Mouse (Mus musculus) forebrain, postnatal 0 days (tissue): ENCODE data around the gene Hmx1. TPM values are rescaled to one million over a fixed set of nuclear protein-coding genes. Genes with fewer than 3 reads are reported as not detected.

Experiments used
- ATAC-seq: fragments of 200-750 bp; cut with Nextera tagmentation; 2 replicates; pipeline ENCODE4 v1.8.0; 2017; ENCODE audit warnings: mild to moderate bottlenecking, moderate library complexity
- DNase-seq: peaks from one replicate; pipeline ENCODE4 v3.0.0-alpha.2; 2015
- H3K27ac ChIP-seq: fragments of 300-500 bp; sonication (generic); 2 replicates; pipeline ENCODE4 v1.5.1; 2014; ENCODE audit warnings: low read depth, mild to moderate bottlenecking, antibody characterized with exemption, low read length, moderate library complexity, mixed read lengths
- H3K27me3 ChIP-seq: fragments of 300-500 bp; sonication (generic); 2 replicates; pipeline ENCODE4 v1.6.1; 2014; ENCODE audit warnings: mild to moderate bottlenecking, low read length, mixed read lengths; ENCODE audit not compliant: insufficient read depth
- H3K36me3 ChIP-seq: fragments of 300-500 bp; sonication (generic); 2 replicates; pipeline ENCODE4 v1.6.1; 2014; ENCODE audit warnings: mild to moderate bottlenecking, moderate library complexity; ENCODE audit not compliant: insufficient read depth
- H3K4me1 ChIP-seq: fragments of 300-500 bp; sonication (generic); 2 replicates; pipeline ENCODE4 v1.6.1; 2014; ENCODE audit warnings: antibody characterized with exemption; ENCODE audit not compliant: insufficient read depth
- H3K4me2 ChIP-seq: fragments of 300-500 bp; sonication (generic); 2 replicates; pipeline ENCODE4 v1.6.1; 2014; ENCODE audit warnings: low read depth, mild to moderate bottlenecking, moderate library complexity
- H3K4me3 ChIP-seq: fragments of 300-500 bp; sonication (generic); 2 replicates; pipeline ENCODE4 v1.5.1; 2014; ENCODE audit warnings: low read depth, low read length, mixed read lengths
- H3K9ac ChIP-seq: fragments of 300-500 bp; sonication (generic); 2 replicates; pipeline ENCODE4 v1.6.1; 2014; ENCODE audit warnings: mild to moderate bottlenecking
- H3K9me3 ChIP-seq: fragments of 300-500 bp; sonication (generic); 2 replicates; pipeline ENCODE4 v1.6.1; 2016; ENCODE audit warnings: low read length
- CTCF ChIP-seq: sonication (generic); IDR thresholded peaks from 2 replicates; pipeline ENCODE4 v1.5.1; 2016; ENCODE audit warnings: antibody characterized with exemption, control low read depth, low read depth
- WGBS: fragments of 180-500 bp; shearing (Covaris S2); extraction: QIAGEN DNeasy Blood & Tissue Kit; methylation state at CpG from one replicate; pipeline ENCODE4 v1.1.7; 2014; 5-methylcytosine and 5-hydroxymethylcytosine counted together
- polyA plus RNA-seq: library from polyadenylated mRNA; unstranded; fragments of >200 nt; fragmentation: Nextera tagmentation; extraction: Ambion mirVana; gene quantifications from 2 replicates; pipeline ENCODE4 v1.2.1, GENCODE M21; 2015
- total RNA-seq: library from RNA; depleted of rRNA; stranded (reverse); fragments of >200 nt; gene quantifications from 2 replicates; pipeline ENCODE4 v1.2.3, GENCODE M21; 2014

The Hmx1 gene
- total and polyA plus RNA-seq, 2 experiments from 2014 or later, result 1.1 TPM; not detected in 1

- Histone ChIP-seq H3K9me3 (no peaks in the 10 kb centered on the region), H3K4me3 (no peak overlapping the region), H3K27ac (no peak overlapping the region), H3K4me2 (no peak overlapping the region), H3K9ac (no peak overlapping the region), H3K4me1 (no peaks in the 10 kb centered on the region), H3K36me3 (no peaks in the 10 kb centered on the region), H3K27me3 (no peaks in the 10 kb centered on the region)
- ATAC-seq, result no peak
- no peak for DNase-seq
- no peak for TF ChIP-seq CTCF
- WGBS, result 75% methylated on average over 6 of the region's 6 CpGs
Measured at GRCm38 (mm10) chr5:35368916-35369315, 20.0 kb upstream of the Hmx1 start.

DNA sequence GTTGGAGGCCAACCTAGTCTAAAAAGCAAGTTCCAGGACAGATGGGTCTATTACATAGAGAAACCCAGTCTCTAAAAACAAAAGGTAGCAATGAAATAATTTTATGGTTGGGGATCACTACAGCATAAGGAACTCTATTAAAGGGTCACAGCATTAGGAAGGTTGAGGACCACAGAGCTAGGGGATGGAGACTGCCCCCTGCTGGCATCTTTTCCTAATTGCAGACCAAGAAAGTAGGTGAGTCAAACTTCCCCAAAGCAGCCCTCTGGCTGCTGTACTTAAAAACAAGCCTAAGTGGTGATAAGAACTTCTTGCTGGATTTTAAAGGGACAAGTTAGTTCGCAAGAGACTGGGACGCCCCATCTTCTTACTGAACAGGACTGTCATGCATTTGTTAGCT, 9.8 kb upstream of the Hmx1 start:
- Histone ChIP-seq H3K4me2 (no peak overlapping the region), H3K27ac (no peak overlapping the region), H3K9ac (no peak overlapping the region), H3K4me3 (no peak overlapping the region), H3K9me3 (no peaks in the 10 kb centered on the region), H3K36me3 (no peaks in the 10 kb centered on the region), H3K27me3 (peaks cover 57% of the 10 kb centered on the region), H3K4me1 (no peaks in the 10 kb centered on the region)
- WGBS, result 59% methylated on average over 2 of the region's 2 CpGs
- DNase-seq (no peak), ATAC-seq (no peak)
- peak; percentile 32; the same call in 1 of the 2 replicates for TF ChIP-seq CTCF

GRCm38 (mm10) chr5:35379815-35380214, 9.1 kb upstream of the Hmx1 start:
- WGBS, result 3% methylated on average over 4 of the region's 4 CpGs
- Histone ChIP-seq H3K9me3 (no peaks in the 10 kb centered on the region), H3K27ac (no peak overlapping the region), H3K4me1 (no peaks in the 10 kb centered on the region), H3K36me3 (no peaks in the 10 kb centered on the region), H3K4me3 (no peak overlapping the region), H3K27me3 (peaks cover 64% of the 10 kb centered on the region), H3K9ac (no peak overlapping the region), H3K4me2 (no peak overlapping the region)
- ATAC-seq, result peak; percentile 14; the same call in 1 of the 2 replicates
- peak; percentile 86 for TF ChIP-seq CTCF
- DNase-seq, result peak; percentile 86

DNA sequence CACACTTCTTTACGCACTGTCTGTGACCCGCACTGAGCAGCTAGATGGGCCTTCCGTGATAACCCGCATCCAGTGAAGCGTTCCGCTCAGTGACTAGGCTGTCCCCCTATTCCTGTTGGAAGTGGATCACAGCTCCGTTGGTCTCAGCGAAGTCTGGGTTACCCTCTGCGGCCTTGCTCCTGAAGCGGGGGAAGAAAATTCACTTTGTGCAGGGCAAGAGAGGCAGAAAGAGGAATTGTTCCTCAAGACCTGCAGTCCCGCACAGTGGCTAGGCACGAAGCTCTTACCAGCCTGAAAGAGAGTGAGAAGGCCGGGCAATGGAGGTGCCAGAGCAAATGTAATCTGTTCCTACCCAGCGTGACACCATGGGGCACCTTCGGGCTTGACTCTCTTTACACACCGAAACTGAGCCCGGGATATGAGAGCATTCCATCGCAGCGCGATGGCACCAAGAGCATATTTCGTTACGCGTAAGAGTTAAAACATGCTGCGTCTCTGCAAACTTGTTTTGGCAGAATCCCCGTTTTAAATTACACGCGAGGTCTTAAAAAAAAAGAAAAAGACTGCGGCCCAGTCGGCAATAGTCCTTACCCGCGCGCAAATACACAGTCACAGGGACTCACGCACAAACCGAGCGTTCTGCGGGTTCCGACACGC, 946 bp upstream of the Hmx1 start:
- no peak for TF ChIP-seq CTCF
- Histone ChIP-seq H3K9ac (no peak overlapping the region), H3K27me3 (peaks cover 98% of the 10 kb centered on the region), H3K4me3 (peak overlapping the region; percentile 30), H3K36me3 (no peaks in the 10 kb centered on the region), H3K4me2 (peak overlapping the region; percentile 53), H3K27ac (no peak overlapping the region), H3K9me3 (no peaks in the 10 kb centered on the region), H3K4me1 (no peaks in the 10 kb centered on the region)
- DNase-seq (peak; percentile 67), ATAC-seq (no peak)
- WGBS, result 1% methylated on average over 38 of the region's 38 CpGs

DNA sequence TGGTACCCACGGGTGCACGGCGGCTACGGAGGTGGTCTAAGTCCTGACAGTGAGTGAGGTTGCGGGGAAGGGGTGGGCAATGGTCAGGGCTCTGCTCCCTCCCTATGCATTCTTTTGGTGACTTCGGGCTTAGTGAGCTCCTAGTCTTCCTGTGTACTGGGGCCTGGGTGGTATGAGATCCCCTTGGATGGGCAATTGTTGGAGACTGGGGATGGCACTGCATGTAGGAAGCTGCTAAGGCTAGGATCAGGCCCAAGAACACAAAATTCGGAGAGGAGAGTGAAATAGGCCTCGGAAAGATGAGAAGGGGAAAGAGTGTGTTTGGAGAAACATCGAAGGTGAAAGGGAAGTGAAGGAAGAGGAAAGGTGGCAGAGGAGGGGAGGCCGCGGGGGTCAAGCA, 533 bp downstream of the Hmx1 start:
- Histone ChIP-seq H3K4me3 (0 out of 2 replicates have a peak overlapping the region, but pooled peaks have one; percentile 30), H3K36me3 (no peaks in the 10 kb centered on the region), H3K9me3 (no peaks in the 10 kb centered on the region), H3K27me3 (peaks cover 99% of the 10 kb centered on the region), H3K9ac (no peak overlapping the region), H3K27ac (no peak overlapping the region), H3K4me2 (no peak overlapping the region), H3K4me1 (no peaks in the 10 kb centered on the region)
- ATAC-seq (no peak), DNase-seq (no peak)
- 6% methylated on average over 11 of the region's 11 CpGs for WGBS
- no peak for TF ChIP-seq CTCF

DNA sequence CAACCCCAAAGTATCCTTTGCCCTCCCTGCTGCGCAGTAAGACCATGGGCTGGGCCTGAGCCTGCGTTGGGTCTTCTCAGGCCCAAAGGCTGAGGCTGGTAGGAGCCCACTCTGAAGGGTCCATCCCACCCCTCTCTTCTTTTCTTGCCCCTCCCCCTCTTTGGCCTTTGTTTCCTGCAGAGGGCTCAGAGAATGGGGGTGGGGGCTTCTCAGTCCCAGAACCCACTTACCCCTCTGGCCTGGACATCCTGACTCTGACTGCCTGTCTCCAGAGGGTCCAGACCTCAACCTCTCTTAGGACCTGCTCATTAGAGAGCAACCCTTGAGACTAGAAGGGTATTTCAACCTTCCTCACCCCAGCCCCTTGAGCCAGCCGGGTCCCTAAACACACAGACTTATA, 1.0 kb downstream of the Hmx1 start:
- Histone ChIP-seq H3K4me3 (no peak overlapping the region), H3K9ac (no peak overlapping the region), H3K27ac (no peak overlapping the region), H3K9me3 (no peaks in the 10 kb centered on the region), H3K27me3 (peaks cover 99% of the 10 kb centered on the region), H3K4me2 (no peak overlapping the region), H3K4me1 (no peaks in the 10 kb centered on the region), H3K36me3 (no peaks in the 10 kb centered on the region)
- TF ChIP-seq CTCF, result no peak
- ATAC-seq, result no peak
- no peak for DNase-seq
- 9% methylated on average over 3 of the region's 3 CpGs for WGBS

DNA sequence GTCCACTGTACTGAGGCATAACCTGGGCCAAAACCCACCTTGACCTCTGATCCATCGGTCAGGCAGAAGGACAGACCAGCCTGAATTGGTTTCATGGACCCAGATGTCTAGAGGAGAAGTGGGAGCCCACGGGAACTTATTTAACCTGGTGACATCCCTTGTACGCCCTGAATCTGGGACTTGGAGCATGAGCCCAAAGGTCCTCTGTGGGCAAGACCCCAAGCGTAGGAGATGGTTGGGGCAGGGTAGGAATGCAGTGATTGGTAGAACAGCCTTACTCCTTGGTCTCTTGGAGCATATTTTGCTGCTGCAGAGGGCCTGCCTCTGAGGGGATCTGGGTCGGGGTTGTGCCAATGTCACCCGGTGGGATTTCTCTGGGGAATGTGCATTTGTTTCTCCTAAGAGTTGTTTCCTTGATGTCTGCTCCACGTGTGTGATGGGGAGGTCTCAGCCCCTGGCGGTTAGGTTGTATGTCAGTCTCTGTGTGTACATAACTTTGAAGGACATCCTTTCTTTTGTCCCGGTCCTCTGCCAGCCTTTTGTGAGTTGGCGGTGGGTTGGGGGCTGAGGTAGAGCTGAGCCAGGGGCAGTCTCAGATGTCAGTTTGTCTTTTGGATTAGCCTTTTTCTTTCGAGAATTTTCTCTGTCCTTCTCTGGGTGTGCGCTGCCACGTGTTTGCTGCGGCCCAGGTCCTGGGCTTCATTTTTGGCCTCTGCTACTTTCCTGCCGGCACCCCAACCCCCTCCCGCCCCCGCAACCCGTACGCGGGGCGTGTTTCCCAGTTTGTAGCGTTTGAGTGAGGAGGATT, 2.1 kb downstream of the Hmx1 start:
- H3K4me2 ChIP-seq, result no peak overlapping the region
- H3K27ac ChIP-seq, result no peak overlapping the region
- DNase-seq (no peak), ATAC-seq (no peak)
- H3K4me3 ChIP-seq, result 0 out of 2 replicates have a peak overlapping the region, but pooled peaks have one; percentile 17
- H3K27me3 ChIP-seq, result peaks cover 99% of the 10 kb centered on the region
- H3K4me1 ChIP-seq, result no peaks in the 10 kb centered on the region
- H3K36me3 ChIP-seq, result no peaks in the 10 kb centered on the region
- WGBS, result 3% methylated on average over 22 of the region's 22 CpGs
- no peak for TF ChIP-seq CTCF
- H3K9me3 ChIP-seq, result no peaks in the 10 kb centered on the region
- H3K9ac ChIP-seq, result no peak overlapping the region
